Mouse (Mus musculus) MEL (cell line): ENCODE data around the gene Cdca4. TPM values are rescaled to one million over a fixed set of nuclear protein-coding genes. Genes with fewer than 3 reads are reported as not detected.
A peak's percentile ranks its signal among the peaks of the same experiment; 100 is the strongest.

Experiments used
- DNase-seq: peaks from one replicate; pipeline ENCODE4 v3.0.0; 2011; ENCODE audit warnings: low read depth, low spot score
- H3K27ac ChIP-seq: 2 replicates; pipeline ENCODE4 v1.5.1; 2012; ENCODE audit warnings: low read depth, mild to moderate bottlenecking, control low read depth, low read length, moderate library complexity; ENCODE audit not compliant: control insufficient read depth
- H3K27me3 ChIP-seq, 2 experiments: fragments of 150-350 bp in 1 of 2; sonication (generic) in 1 of 2; 2 replicates each; pipeline ENCODE4 v1.6.1; 2012; ENCODE audit warnings: low read length in 2 of 2, mild to moderate bottlenecking in 2 of 2, improper control_type of control experiment in 1 of 2, moderate library complexity in 1 of 2; ENCODE audit not compliant: insufficient read depth in 2 of 2, control insufficient read depth in 1 of 2
- H3K36me3 ChIP-seq, 2 experiments: 2 replicates each; pipeline ENCODE4 v1.6.1; 2012 to 2014; ENCODE audit warnings: low read length in 2 of 2, improper control_type of control experiment in 1 of 2, inconsistent platforms in 1 of 2, mild to moderate bottlenecking in 1 of 2; ENCODE audit not compliant: insufficient read depth in 2 of 2, control insufficient read depth in 1 of 2
- H3K4me1 ChIP-seq, 2 experiments: fragments of 150-350 bp in 1 of 2; sonication (generic) in 1 of 2; 2 replicates each; pipeline ENCODE4 v1.6.1; 2012; ENCODE audit warnings: low read length in 2 of 2, improper control_type of control experiment in 1 of 2, mild to moderate bottlenecking in 1 of 2; ENCODE audit not compliant: insufficient read depth in 2 of 2, control insufficient read depth in 1 of 2
- H3K4me3 ChIP-seq, 2 experiments: fragments of 150-350 bp in 1 of 2; sonication (generic) in 1 of 2; 2 replicates each; pipeline ENCODE4 v1.5.1; 2012; ENCODE audit warnings: low read depth in 2 of 2, low read length in 2 of 2, mild to moderate bottlenecking in 2 of 2, moderate library complexity in 2 of 2, control low read depth in 1 of 2, improper control_type of control experiment in 1 of 2; ENCODE audit not compliant: control insufficient read depth in 1 of 2, insufficient read depth in 1 of 2
- H3K79me2 ChIP-seq: 2 replicates; pipeline ENCODE4 v1.6.1; 2012; ENCODE audit warnings: mild to moderate bottlenecking, low read length, moderate library complexity; ENCODE audit not compliant: control insufficient read depth, poor library complexity, insufficient read depth
- H3K9ac ChIP-seq: 2 replicates; pipeline ENCODE4 v1.6.1; 2012; ENCODE audit warnings: low read depth, mild to moderate bottlenecking, control low read depth, low read length, moderate library complexity; ENCODE audit not compliant: control insufficient read depth, poor library complexity, severe bottlenecking
- H3K9me3 ChIP-seq: fragments of 150-350 bp; sonication (generic); replicated peaks from 2 replicates; pipeline ENCODE4 v1.6.1; 2012; ENCODE audit warnings: mild to moderate bottlenecking, low read length, improper control_type of control experiment, moderate library complexity; ENCODE audit not compliant: insufficient read depth
- ETS1 ChIP-seq: IDR thresholded peaks from 2 replicates; pipeline ENCODE4 v1.6.1; 2012; ENCODE audit warnings: low read depth, mild to moderate bottlenecking, inconsistent platforms, low read length, improper control_type of control experiment, moderate library complexity
- GABPA ChIP-seq: IDR thresholded peaks from 2 replicates; pipeline ENCODE4 v1.6.1; 2012; ENCODE audit warnings: low read depth, mild to moderate bottlenecking, inconsistent platforms, low read length, improper control_type of control experiment, moderate library complexity
- HCFC1 ChIP-seq: IDR thresholded peaks from 2 replicates; pipeline ENCODE4 v1.6.1; 2012; ENCODE audit warnings: low read depth, mild to moderate bottlenecking, inconsistent platforms, low read length, improper control_type of control experiment, moderate library complexity
- MAZ ChIP-seq: IDR thresholded peaks from 2 replicates; pipeline ENCODE4 v1.6.1; 2012; ENCODE audit warnings: low read depth, mild to moderate bottlenecking, inconsistent platforms, low read length, improper control_type of control experiment
- MYC ChIP-seq: IDR thresholded peaks from 2 replicates; pipeline ENCODE4 v1.6.1; 2011; ENCODE audit warnings: low read depth, mild to moderate bottlenecking, low read length, improper control_type of control experiment, moderate library complexity
- NRF1 ChIP-seq: IDR thresholded peaks from 2 replicates; pipeline ENCODE4 v1.6.1; 2014; ENCODE audit warnings: low read depth, mild to moderate bottlenecking, inconsistent platforms, low read length, improper control_type of control experiment, moderate library complexity; ENCODE audit not compliant: poor library complexity, insufficient read depth, severe bottlenecking
- POLR2AphosphoS5 ChIP-seq: IDR thresholded peaks from 2 replicates; pipeline ENCODE4 v1.6.1; 2012; ENCODE audit warnings: low read depth, borderline replicate concordance, mild to moderate bottlenecking, inconsistent platforms, low read length, moderate library complexity, mixed read lengths
- SIN3A ChIP-seq: IDR thresholded peaks from 2 replicates; pipeline ENCODE4 v1.6.1; 2012; ENCODE audit warnings: low read length, improper control_type of control experiment, inconsistent platforms
- SMC3 ChIP-seq: IDR thresholded peaks from 2 replicates; pipeline ENCODE4 v1.6.1; 2011; ENCODE audit warnings: low read depth, low read length, improper control_type of control experiment
- TAL1 ChIP-seq: IDR thresholded peaks from 2 replicates; pipeline ENCODE4 v1.6.1; 2012; ENCODE audit warnings: mild to moderate bottlenecking, inconsistent platforms, low read length, moderate library complexity, mixed read lengths
- ZKSCAN1 ChIP-seq: IDR thresholded peaks from 2 replicates; pipeline ENCODE4 v1.6.1; 2012; ENCODE audit warnings: low read depth, mild to moderate bottlenecking, inconsistent platforms, low read length, improper control_type of control experiment, moderate library complexity
- polyA plus RNA-seq, 2 experiments: library from polyadenylated mRNA; stranded (reverse) in 1 of 2; unstranded in 1 of 2; fragments of >175 nt in 1 of 2; fragments of >200 nt in 1 of 2; gene quantifications; 2 replicates each; pipeline versions ENCODE4 v1.2.1 to v1.2.4; 2012; ENCODE audit warnings: low replicate concordance in 2 of 2, low read depth in 1 of 2; ENCODE audit not compliant: insufficient read length in 2 of 2, insufficient read depth in 1 of 2, missing spikeins in 1 of 2
- total RNA-seq: library from RNA; depleted of rRNA; stranded (reverse); fragments of 300-350 nt; gene quantifications from 2 replicates; pipeline ENCODE4 v1.2.3, GENCODE M21; 2012

Cdca4 gene
- total and polyA plus RNA-seq, 3 experiments: 274 to 279 TPM; not detected in 1

DNA sequence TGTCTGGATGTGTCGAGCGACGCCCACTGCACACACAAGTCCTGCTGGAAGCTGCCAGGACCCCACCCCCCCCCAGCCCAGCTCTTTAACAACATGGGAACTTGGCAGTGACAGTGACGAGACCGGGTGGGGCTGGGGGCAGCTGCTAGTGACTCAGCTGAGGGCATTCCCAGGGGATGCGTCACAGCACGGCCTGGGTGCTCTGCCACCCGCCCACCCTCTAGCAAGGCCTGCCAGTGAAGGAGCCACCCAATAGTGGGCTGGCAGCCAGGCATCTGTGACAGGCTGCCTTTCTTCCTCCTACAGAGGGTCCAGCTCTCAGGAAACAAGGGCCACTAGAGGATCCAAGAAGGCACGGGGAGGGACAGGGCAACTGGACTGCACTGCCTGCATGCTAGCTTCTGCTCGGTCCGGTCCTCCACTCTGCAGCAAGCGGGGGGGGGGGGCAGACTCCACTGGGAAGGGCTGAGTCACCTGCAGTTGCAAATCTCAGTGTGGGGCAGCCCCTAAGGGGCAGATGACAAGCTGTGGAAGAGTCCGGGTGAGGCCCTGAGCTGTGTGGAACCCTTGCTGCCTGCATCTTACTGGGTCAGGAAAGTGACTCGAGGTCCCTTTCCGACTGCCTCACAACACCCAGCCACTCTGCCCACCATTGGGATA is 31.4 kb downstream of the Cdca4 start:
- TF ChIP-seq TAL1 (no peak), MAZ (peak; percentile 15; the same call in 1 of the 2 replicates), GABPA (no peak), ETS1 (peak; percentile 70), MYC (no peak), ZKSCAN1 (no peak), SMC3 (no peak), POLR2AphosphoS5 (no peak), HCFC1 (no peak)
- no peak overlapping the region for H3K4me3 ChIP-seq
- H3K9me3 ChIP-seq: no peaks in the 10 kb centered on the region
- no peaks in the 10 kb centered on the region; the same call in 1 of the 2 replicates for H3K79me2 ChIP-seq
- no peaks in the 10 kb centered on the region for H3K27me3 ChIP-seq
- H3K27ac ChIP-seq: no peak overlapping the region
- DNase-seq: peak; percentile 35
- H3K36me3 ChIP-seq: peaks cover 0 to 40% of the 10 kb centered on the region in 2 experiments; a peak in 2 of 4 replicates
- H3K4me1 ChIP-seq: peaks cover 27 to 68% of the 10 kb centered on the region in 2 experiments
- no peak overlapping the region for H3K9ac ChIP-seq

DNA sequence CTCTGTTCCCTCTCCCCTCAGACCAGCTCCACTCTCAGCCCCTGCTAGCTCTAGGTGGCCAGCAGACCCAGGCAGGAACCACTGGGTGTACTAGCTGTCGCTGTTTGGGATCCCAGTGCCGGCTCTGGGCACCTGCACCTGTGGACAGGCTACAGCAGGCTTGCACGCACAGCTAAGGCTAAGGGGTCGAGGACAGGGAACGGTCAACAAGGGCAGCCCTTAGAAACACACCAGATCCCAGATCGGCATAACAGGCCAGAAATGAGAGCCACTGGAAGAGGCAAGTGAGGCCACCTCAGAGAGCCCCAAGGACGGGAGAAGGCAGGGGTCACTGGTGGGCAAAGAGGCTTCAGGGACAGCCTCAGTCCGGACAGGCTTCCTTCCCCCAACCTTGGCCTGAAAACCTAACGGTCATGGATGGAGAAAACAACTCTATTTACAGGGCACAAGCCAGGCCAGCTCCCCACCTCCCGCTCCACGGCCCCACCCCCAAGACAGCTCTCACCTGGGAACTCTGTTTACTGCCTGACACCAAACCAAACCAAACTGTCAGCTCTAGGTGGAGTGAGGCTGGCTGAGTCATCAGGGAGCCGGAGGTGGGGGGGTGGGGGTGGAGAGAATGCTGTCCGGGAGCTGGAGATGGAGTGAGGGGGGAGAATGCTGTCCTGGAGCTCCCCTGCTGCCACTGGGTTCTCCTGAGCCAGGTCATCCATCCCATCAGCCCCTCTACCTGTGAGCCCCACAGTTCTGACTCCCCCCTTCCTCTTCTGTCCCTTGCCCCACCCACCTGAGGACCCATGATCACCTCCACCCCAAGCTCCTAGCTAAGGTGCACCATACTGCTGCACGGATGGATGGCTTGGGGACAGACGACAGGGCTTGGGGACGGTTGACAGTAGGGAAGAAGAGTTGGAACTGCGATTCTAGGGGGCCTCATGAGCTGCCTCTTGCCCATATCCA is 32.4 kb downstream of the Cdca4 start:
- TF ChIP-seq SIN3A: peak; percentile 9; the same call in 1 of the 2 replicates
- TF ChIP-seq NRF1: no peak
- H3K9ac ChIP-seq: peak overlapping the region; percentile 6; the same call in 1 of the 2 replicates
- peaks cover 27 to 68% of the 10 kb centered on the region in 2 experiments for H3K4me1 ChIP-seq
- no peaks in the 10 kb centered on the region; the same call in 1 of the 2 replicates for H3K79me2 ChIP-seq
- H3K27ac ChIP-seq: no peak overlapping the region; the same call in 1 of the 2 replicates
- H3K9me3 ChIP-seq: no peaks in the 10 kb centered on the region
- H3K27me3 ChIP-seq: no peaks in the 10 kb centered on the region
- H3K4me3 ChIP-seq: no peak overlapping the region
- no peak for DNase-seq
- H3K36me3 ChIP-seq: peaks cover 0 to 40% of the 10 kb centered on the region in 2 experiments; a peak in 2 of 4 replicates
